Mouse (Mus musculus) bone marrow, adult 2 months (tissue): ENCODE measurements at regions not wholly inside any gene's neighbourhood (a gene's known extent, or its start where the extent isn't known, plus 50 kb on each side); places are given as distances from the start of the nearest gene placed in this dataset.

ENCODE experiments used
- CTCF ChIP-seq: fragments of 200-500 bp; IDR thresholded peaks from 2 replicates; pipeline ENCODE4 v1.5.1; 2011; ENCODE audit warnings: low read length, control low read depth; ENCODE audit not compliant: control insufficient read depth, insufficient read depth
- POLR2A ChIP-seq: fragments of 200-500 bp; IDR thresholded peaks from 2 replicates; pipeline ENCODE4 v1.6.1; 2011; ENCODE audit warnings: low read depth, mild to moderate bottlenecking, control low read depth, low read length, borderline replicate concordance; ENCODE audit not compliant: control insufficient read depth

GRCm38 (mm10) chr12:32678756-32679155 lies 140.6 kb upstream of the Nampt start:
- TF ChIP-seq CTCF: no peak
- no peak for TF ChIP-seq POLR2A
